Mouse (Mus musculus): Measurements from ENCODE around the gene Poc1b.

GRCm38 (mm10) chr10:99203577-99204487 lies 97.0 kb downstream of the Poc1b start:
- TF ChIP-seq ZNF384 (IDR thresholded peaks at IDR 0.05; ENCODE audit: low read depth, low read length) (no peak), CHD2 (IDR thresholded peaks at IDR 0.05; ENCODE audit: low read depth, low read length) (no peak), ZC3H11A (IDR thresholded peaks at IDR 0.05; ENCODE audit: borderline replicate concordance, low read depth, low read length) (no peak), HCFC1 (IDR thresholded peaks at IDR 0.05; ENCODE audit: borderline replicate concordance, insufficient read depth, low read length) (no peak)
